Mouse (Mus musculus): ENCODE measurements around the gene Rbm6.

GRCm38 (mm10) chr9:107904726-107905125, 31.7 kb upstream of the Rbm6 start:
- no peak for TF ChIP-seq POLR2A (IDR thresholded peaks at IDR 0.05; ENCODE audit: control insufficient read depth, extremely low read depth, insufficient read depth, low read length, poor library complexity)
- no peak for TF ChIP-seq CTCF (IDR thresholded peaks at IDR 0.05; ENCODE audit: borderline replicate concordance, control insufficient read depth, extremely low read depth, insufficient read depth, low read length, poor library complexity)

All from thymus, adult 2 months (tissue).